Mouse (Mus musculus) hindbrain, embryonic 14.5 days (tissue): ENCODE data around the gene Tmem208. TPM values are rescaled to one million over a fixed set of nuclear protein-coding genes. Genes with fewer than 3 reads are reported as not detected.

Experiments used
- ATAC-seq: fragments of 200-750 bp; cut with Nextera tagmentation; 2 replicates; pipeline ENCODE4 v1.8.0; 2017; ENCODE audit warnings: moderate number of reproducible peaks, mild to moderate bottlenecking, moderate TSS enrichment, moderate library complexity; ENCODE audit not compliant: low FRiP score
- DNase-seq: peaks from one replicate; pipeline ENCODE4 v3.0.0-alpha.2; 2015; ENCODE audit warnings: low spot score
- H3K27ac ChIP-seq: fragments of 300-500 bp; sonication (generic); 2 replicates; pipeline ENCODE4 v1.5.1; 2014; ENCODE audit warnings: mild to moderate bottlenecking, moderate library complexity
- H3K27me3 ChIP-seq: fragments of 300-500 bp; sonication (generic); 2 replicates; pipeline ENCODE4 v1.6.1; 2014; ENCODE audit warnings: mild to moderate bottlenecking, low read length, mixed read lengths; ENCODE audit not compliant: control insufficient read depth, insufficient read depth
- H3K36me3 ChIP-seq: fragments of 300-500 bp; sonication (generic); replicated peaks from 2 replicates; pipeline ENCODE4 v1.6.1; 2014; ENCODE audit not compliant: control insufficient read depth, insufficient read depth
- H3K4me1 ChIP-seq: fragments of 300-500 bp; sonication (generic); replicated peaks from 2 replicates; pipeline ENCODE4 v1.6.1; 2014; ENCODE audit warnings: antibody characterized with exemption, low read length, mixed read lengths; ENCODE audit not compliant: control insufficient read depth, insufficient read depth
- H3K4me2 ChIP-seq: fragments of 300-500 bp; sonication (generic); replicated peaks from 2 replicates; pipeline ENCODE4 v1.6.1; 2014; ENCODE audit warnings: mild to moderate bottlenecking, moderate library complexity
- H3K4me3 ChIP-seq: fragments of 300-500 bp; sonication (generic); replicated peaks from 2 replicates; pipeline ENCODE4 v1.5.1; 2014; ENCODE audit warnings: mild to moderate bottlenecking, low read length
- H3K9ac ChIP-seq: fragments of 300-500 bp; sonication (generic); 2 replicates; pipeline ENCODE4 v1.6.1; 2014
- H3K9me3 ChIP-seq: fragments of 300-500 bp; sonication (generic); 2 replicates; pipeline ENCODE4 v1.6.1; 2016; ENCODE audit warnings: low read length; ENCODE audit not compliant: control insufficient read depth
- WGBS: fragments of 180-500 bp; shearing (Covaris S2); extraction: QIAGEN DNeasy Blood & Tissue Kit; methylation state at CpG from one replicate; pipeline ENCODE4 v1.1.7; 2014; 5-methylcytosine and 5-hydroxymethylcytosine counted together
- polyA plus RNA-seq: library from polyadenylated mRNA; unstranded; fragments of >200 nt; fragmentation: Nextera tagmentation; extraction: Ambion mirVana; gene quantifications from 2 replicates; pipeline ENCODE4 v1.2.1, GENCODE M21; 2014

Gene Tmem208
- polyA plus RNA-seq, 1 experiment from 2014 or later = 147 TPM

DNA sequence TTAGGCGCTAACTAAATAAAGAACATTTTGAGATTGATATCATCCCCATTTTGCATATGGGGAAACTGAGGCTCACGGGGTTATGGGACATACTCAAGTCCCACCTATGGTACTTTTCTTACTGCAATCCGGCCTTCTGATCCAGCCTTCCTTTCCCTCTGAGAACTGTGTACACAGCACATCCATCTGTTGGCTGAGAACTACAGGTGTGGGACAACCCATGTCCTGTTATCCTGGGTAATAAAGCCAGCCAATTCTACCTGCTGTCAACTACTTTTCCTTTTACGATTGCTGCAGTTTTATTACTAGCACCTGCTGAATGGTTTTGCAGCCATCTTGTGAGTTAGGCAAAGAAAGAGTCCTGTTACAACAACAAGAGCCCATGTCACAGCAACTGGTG is 28.4 kb downstream of the Tmem208 start:
- WGBS = 92% methylated on average over 4 of the region's 4 CpGs
- Histone ChIP-seq H3K36me3 (peaks cover 16% of the 10 kb centered on the region; the same call in 1 of the 2 replicates), H3K9me3 (no peaks in the 10 kb centered on the region), H3K27me3 (no peaks in the 10 kb centered on the region), H3K9ac (no peak overlapping the region), H3K4me1 (peaks cover 5% of the 10 kb centered on the region; the same call in 1 of the 2 replicates), H3K4me2 (no peak overlapping the region), H3K27ac (no peak overlapping the region), H3K4me3 (no peak overlapping the region)
- no peak for ATAC-seq
- no peak for DNase-seq

DNA sequence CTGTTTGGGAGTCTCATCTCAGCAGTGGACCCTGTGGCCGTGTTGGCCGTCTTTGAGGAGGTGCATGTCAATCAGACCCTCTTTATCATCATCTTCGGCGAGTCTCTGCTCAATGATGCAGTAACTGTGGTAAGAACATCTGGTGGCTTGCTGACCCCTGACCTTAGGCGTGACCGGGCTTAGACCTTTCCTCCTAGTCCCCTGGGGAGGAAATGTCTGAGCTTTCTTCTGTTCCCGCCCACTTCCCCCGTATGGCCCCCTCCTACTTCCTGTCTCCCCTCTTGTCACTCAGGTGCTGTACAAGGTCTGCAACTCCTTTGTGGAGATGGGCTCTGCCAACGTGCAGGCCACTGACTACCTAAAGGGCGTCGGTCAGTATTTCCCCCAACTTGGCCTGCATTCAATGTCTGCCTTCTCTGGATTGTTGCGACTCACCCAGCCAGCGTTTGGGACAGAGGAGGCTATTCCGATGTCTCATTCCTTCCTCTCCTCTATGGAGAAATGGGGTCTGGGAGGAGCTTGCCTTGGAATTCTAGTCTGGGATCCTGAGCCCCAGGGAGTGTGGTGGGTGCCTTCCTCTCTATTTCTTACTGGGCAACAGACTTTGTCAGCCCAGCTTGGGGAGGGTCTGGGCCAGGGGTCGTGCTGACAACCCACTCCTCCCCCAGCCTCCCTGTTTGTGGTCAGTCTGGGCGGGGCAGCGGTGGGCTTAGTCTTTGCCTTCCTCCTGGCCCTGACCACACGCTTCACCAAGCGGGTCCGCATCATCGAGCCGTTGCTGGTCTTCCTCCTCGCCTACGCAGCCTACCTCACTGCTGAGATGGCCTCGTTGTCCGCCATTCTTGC is 29.2 kb downstream of the Tmem208 start:
- Histone ChIP-seq H3K36me3 (peaks cover 16% of the 10 kb centered on the region; the same call in 1 of the 2 replicates), H3K9ac (no peak overlapping the region), H3K27me3 (no peaks in the 10 kb centered on the region), H3K4me3 (no peak overlapping the region), H3K4me1 (peaks cover 2% of the 10 kb centered on the region; the same call in 1 of the 2 replicates), H3K9me3 (no peaks in the 10 kb centered on the region), H3K27ac (no peak overlapping the region), H3K4me2 (no peak overlapping the region)
- ATAC-seq = no peak
- WGBS = 53% methylated on average over 26 of the region's 26 CpGs
- DNase-seq = no peak

- no peak for ATAC-seq
- Histone ChIP-seq H3K4me1 (no peaks in the 10 kb centered on the region), H3K9ac (no peak overlapping the region), H3K27me3 (no peaks in the 10 kb centered on the region), H3K27ac (no peak overlapping the region), H3K4me2 (no peak overlapping the region), H3K9me3 (no peaks in the 10 kb centered on the region), H3K4me3 (no peak overlapping the region), H3K36me3 (peaks cover 16% of the 10 kb centered on the region; the same call in 1 of the 2 replicates)
- DNase-seq = no peak
- 83% methylated on average over 13 of the region's 14 CpGs for WGBS
These were observed 30.5 kb downstream of the Tmem208 start for GRCm38 (mm10) chr8:105356681-105357080.

DNA sequence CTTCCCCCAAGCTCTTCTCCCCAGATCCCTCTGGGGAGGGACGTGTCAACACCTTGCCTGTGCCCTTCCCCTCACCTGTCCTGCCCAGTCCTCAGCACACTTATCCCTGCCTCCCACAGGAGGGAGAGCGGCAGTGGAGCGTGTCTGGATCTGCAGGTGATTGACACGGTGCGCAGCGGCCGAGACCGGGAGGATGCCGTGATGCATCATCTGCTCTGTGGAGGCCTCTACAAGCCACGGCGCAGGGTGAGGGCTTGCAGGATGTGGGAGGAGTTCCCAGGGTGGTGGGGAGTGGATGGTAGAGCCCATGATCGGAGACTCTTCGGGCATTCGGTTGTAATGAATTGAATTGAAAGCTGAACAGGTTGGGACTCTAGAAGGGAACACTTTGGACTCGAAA is 33.1 kb downstream of the Tmem208 start:
- Histone ChIP-seq H3K4me1 (no peaks in the 10 kb centered on the region), H3K36me3 (peaks cover 28% of the 10 kb centered on the region), H3K9me3 (no peaks in the 10 kb centered on the region), H3K9ac (no peak overlapping the region), H3K27ac (no peak overlapping the region), H3K4me2 (no peak overlapping the region), H3K27me3 (no peaks in the 10 kb centered on the region), H3K4me3 (no peak overlapping the region)
- DNase-seq = no peak
- 68% methylated on average over 15 of the region's 15 CpGs for WGBS
- ATAC-seq = no peak

GRCm38 (mm10) chr8:105359646-105360045 is 33.5 kb downstream of the Tmem208 start:
- ATAC-seq = no peak
- Histone ChIP-seq H3K4me3 (no peak overlapping the region), H3K27me3 (no peaks in the 10 kb centered on the region), H3K4me1 (no peaks in the 10 kb centered on the region), H3K9ac (no peak overlapping the region), H3K27ac (no peak overlapping the region), H3K36me3 (peaks cover 33% of the 10 kb centered on the region), H3K4me2 (no peak overlapping the region), H3K9me3 (no peaks in the 10 kb centered on the region)
- 49% methylated on average over 4 of the region's 4 CpGs for WGBS
- DNase-seq = peak; percentile 62

DNA sequence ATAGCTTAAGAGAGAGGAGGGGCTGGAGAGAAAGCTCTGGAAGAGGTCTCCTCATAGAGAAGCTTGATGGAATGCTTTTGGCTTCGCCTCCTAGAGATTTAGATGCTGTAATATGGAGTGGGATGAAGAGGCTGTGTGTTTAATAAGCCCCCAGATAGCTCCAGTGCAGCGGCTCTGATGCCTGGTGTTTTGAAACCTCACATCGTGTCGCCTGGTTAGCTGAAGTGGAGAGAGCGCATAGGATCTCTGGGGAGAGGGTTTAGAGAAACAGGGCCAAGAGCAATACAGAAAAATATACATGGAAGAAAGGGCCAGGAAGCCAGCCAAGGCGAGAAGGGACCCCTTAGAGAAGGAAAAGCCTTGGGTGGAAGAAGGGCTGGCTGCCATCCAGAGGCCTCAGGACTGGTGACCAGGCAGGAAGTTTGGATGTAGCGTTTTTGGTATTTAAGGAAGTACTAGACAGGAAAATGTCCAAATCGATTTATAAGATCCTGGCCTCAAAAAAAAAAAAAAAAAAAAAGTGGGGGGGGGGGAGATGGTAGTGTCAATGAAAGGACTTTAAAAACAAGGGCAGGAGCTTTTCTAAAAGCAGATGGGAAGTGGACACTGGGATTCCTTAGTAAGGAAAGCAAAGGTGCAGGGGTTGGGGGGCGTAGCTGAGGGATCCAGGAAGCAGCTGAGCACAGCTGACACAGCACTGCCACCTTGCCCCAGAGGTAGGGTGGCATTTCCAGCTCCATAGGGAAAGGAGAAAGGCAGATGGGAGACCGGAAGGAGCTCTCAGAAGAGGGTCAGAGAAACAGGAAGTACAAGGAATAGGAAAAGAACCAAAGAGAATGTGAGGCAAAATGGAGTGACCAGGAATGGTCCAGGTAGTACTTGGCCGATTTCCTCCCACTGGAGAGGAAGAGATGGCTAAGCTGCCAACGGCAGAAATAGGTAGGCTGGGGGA is 35.9 kb downstream of the Tmem208 start:
- WGBS = 67% methylated on average over 12 of the region's 12 CpGs
- Histone ChIP-seq H3K36me3 (peaks cover 33% of the 10 kb centered on the region), H3K9ac (no peak overlapping the region), H3K27ac (no peak overlapping the region), H3K4me3 (no peak overlapping the region), H3K9me3 (no peaks in the 10 kb centered on the region), H3K4me1 (no peaks in the 10 kb centered on the region), H3K27me3 (no peaks in the 10 kb centered on the region), H3K4me2 (no peak overlapping the region)
- DNase-seq (no peak), ATAC-seq (no peak)

- WGBS = 75% methylated on average over 2 of the region's 2 CpGs
- H3K36me3 ChIP-seq = peaks cover 37% of the 10 kb centered on the region
- no peak overlapping the region for H3K4me2 ChIP-seq
- H3K9ac ChIP-seq = no peak overlapping the region
- H3K27me3 ChIP-seq = no peaks in the 10 kb centered on the region
- H3K9me3 ChIP-seq = no peaks in the 10 kb centered on the region
- H3K27ac ChIP-seq = no peak overlapping the region
- no peak for DNase-seq
- no peak overlapping the region for H3K4me3 ChIP-seq
- no peaks in the 10 kb centered on the region for H3K4me1 ChIP-seq
- no peak for ATAC-seq
These were observed 41.0 kb downstream of the Tmem208 start for GRCm38 (mm10) chr8:105367107-105367506.

DNA sequence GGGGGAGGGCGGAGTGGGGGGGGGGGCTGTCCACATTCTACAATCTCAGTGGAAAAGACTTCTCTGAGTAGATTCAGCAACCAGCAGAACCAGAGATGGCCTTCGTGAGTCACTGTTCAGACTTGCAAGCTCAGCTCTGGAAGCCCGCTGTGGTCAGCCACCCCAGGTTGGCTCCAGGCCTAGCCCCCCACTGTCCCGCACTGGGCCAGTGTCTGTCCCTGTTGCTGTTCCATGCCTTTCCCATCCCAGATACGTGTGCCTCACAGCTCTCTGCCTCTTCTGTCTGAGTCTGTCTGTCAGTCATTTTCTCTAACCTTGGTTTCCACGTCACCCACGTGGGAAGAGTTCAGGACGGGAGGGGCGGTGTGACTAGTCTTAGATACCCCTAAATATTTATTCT is 46.3 kb downstream of the Tmem208 start:
- H3K9ac ChIP-seq = no peak overlapping the region
- H3K4me2 ChIP-seq = no peak overlapping the region
- peaks cover 13% of the 10 kb centered on the region for H3K36me3 ChIP-seq
- 75% methylated on average over 9 of the region's 9 CpGs for WGBS
- DNase-seq (no peak), ATAC-seq (no peak)
- H3K4me3 ChIP-seq = no peak overlapping the region
- no peaks in the 10 kb centered on the region for H3K27me3 ChIP-seq
- H3K9me3 ChIP-seq = peaks cover 4% of the 10 kb centered on the region; the same call in 1 of the 2 replicates
- no peaks in the 10 kb centered on the region for H3K4me1 ChIP-seq
- no peak overlapping the region for H3K27ac ChIP-seq

DNA sequence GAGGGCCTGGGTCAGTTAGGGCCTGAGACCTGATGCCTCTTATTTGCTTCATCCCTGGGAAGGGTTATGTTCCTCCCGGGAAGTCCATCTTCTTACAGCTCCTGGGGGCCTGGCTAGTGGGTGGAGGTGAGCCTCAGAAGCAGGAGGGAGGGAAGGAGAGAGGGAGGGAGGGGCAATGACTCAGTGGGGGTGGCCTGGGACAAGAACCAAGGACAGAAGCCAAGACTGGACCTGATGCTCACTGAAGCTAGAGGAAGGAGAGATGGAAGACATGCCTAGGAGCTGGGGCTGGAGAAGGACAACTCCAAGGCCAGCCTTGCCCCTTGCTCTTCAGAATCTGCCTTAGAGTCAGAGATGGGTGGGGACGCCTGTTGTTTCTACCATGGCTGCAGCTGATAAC is 46.9 kb downstream of the Tmem208 start, which contains the start of gene Plekhg4:
Gene Plekhg4 (plus strand): TSS at position 243 of the 400 bp plus-strand sequence.
- no peaks in the 10 kb centered on the region for H3K4me1 ChIP-seq
- no peak within 1 kb of the TSS for H3K27ac ChIP-seq
- no peak within 1 kb of the TSS for H3K4me3 ChIP-seq
- H3K4me2 ChIP-seq = no peak within 1 kb of the TSS
- no peaks in the 10 kb centered on the region for H3K27me3 ChIP-seq
- WGBS = 65% methylated on average over 2 of the region's 2 CpGs
- DNase-seq = no peak
- no peak within 1 kb of the TSS for H3K9ac ChIP-seq
- ATAC-seq = no peak
- H3K36me3 ChIP-seq = peaks cover 13% of the 10 kb centered on the region
- H3K9me3 ChIP-seq = peaks cover 4% of the 10 kb centered on the region; the same call in 1 of the 2 replicates
